Mouse (Mus musculus): ENCODE data around the gene Ccdc88b. TPM values are rescaled to one million over a fixed set of nuclear protein-coding genes. Genes with fewer than 3 reads are reported as not detected.
A peak's percentile ranks its signal among the peaks of the same experiment; 100 is the strongest.

Ccdc88b gene
- polyA plus RNA-seq, 1 experiment from 2014 or later = 1.6 TPM

GRCm38 (mm10) chr19:6892512-6892911 lies 34.5 kb upstream of the Ccdc88b start:
- 49% methylated on average over 4 of the region's 4 CpGs for WGBS
- no peak overlapping the region for H3K27ac ChIP-seq (ENCODE audit: low read length)
- no peak overlapping the region for H3K4me2 ChIP-seq (ENCODE audit: low read depth, low read length)
- ATAC-seq (ENCODE audit: low read depth) = no peak
- H3K9me3 ChIP-seq (ENCODE audit: control insufficient read depth, low read length) = no peaks in the 10 kb centered on the region
- no peaks in the 10 kb centered on the region for H3K36me3 ChIP-seq (ENCODE audit: control insufficient read depth, insufficient read depth, low read length)
- no peaks in the 10 kb centered on the region for H3K4me1 ChIP-seq (replicated peaks; ENCODE audit: control insufficient read depth, insufficient read depth, low read length)
- H3K9ac ChIP-seq (ENCODE audit: low read length) = no peak overlapping the region
- no peak overlapping the region for H3K4me3 ChIP-seq (ENCODE audit: low read length)
- H3K27me3 ChIP-seq (ENCODE audit: control insufficient read depth, insufficient read depth, low read depth, low read length) = no peaks in the 10 kb centered on the region

- Histone ChIP-seq H3K27me3 (ENCODE audit: control insufficient read depth, insufficient read depth, low read depth, low read length) (no peaks in the 10 kb centered on the region), H3K4me1 (replicated peaks; ENCODE audit: control insufficient read depth, insufficient read depth, low read length) (no peaks in the 10 kb centered on the region), H3K9me3 (ENCODE audit: control insufficient read depth, low read length) (peaks cover 7% of the 10 kb centered on the region), H3K36me3 (ENCODE audit: control insufficient read depth, insufficient read depth, low read length) (no peaks in the 10 kb centered on the region), H3K27ac (ENCODE audit: low read length) (no peak overlapping the region), H3K4me2 (ENCODE audit: low read depth, low read length) (no peak overlapping the region), H3K4me3 (ENCODE audit: low read length) (no peak overlapping the region), H3K9ac (ENCODE audit: low read length) (no peak overlapping the region)
- no peak for ATAC-seq (ENCODE audit: low read depth)
- 74% methylated on average over 4 of the region's 4 CpGs for WGBS
Measured at GRCm38 (mm10) chr19:6877965-6878364, 20.0 kb upstream of the Ccdc88b start.

- no peak for ATAC-seq (ENCODE audit: low read depth)
Measured at GRCm38 (mm10) chr19:6876799-6877198, 18.8 kb upstream of the Ccdc88b start.

GRCm38 (mm10) chr19:6875834-6876233 lies 17.8 kb upstream of the Ccdc88b start:
- 81% methylated on average over 6 of the region's 6 CpGs for WGBS
- ATAC-seq (ENCODE audit: low read depth) = no peak
- H3K4me1 ChIP-seq (replicated peaks; ENCODE audit: control insufficient read depth, insufficient read depth, low read length) = no peaks in the 10 kb centered on the region

More at GRCm38 (mm10) chr19:6876799-6877198, 18.8 kb upstream of the Ccdc88b start:
- Histone ChIP-seq H3K9me3 (ENCODE audit: control insufficient read depth, low read length) (peaks cover 7% of the 10 kb centered on the region), H3K27ac (ENCODE audit: low read length) (no peak overlapping the region), H3K4me2 (ENCODE audit: low read depth, low read length) (no peak overlapping the region), H3K9ac (ENCODE audit: low read length) (no peak overlapping the region), H3K4me3 (ENCODE audit: low read length) (no peak overlapping the region), H3K36me3 (ENCODE audit: control insufficient read depth, insufficient read depth, low read length) (no peaks in the 10 kb centered on the region), H3K4me1 (replicated peaks; ENCODE audit: control insufficient read depth, insufficient read depth, low read length) (no peaks in the 10 kb centered on the region), H3K27me3 (ENCODE audit: control insufficient read depth, insufficient read depth, low read depth, low read length) (no peaks in the 10 kb centered on the region)

GRCm38 (mm10) chr19:6874257-6874656 lies 16.2 kb upstream of the Ccdc88b start:
- H3K27me3 ChIP-seq (ENCODE audit: control insufficient read depth, insufficient read depth, low read depth, low read length) = no peaks in the 10 kb centered on the region
- 78% methylated on average over 1 of the region's 1 CpGs for WGBS
- H3K27ac ChIP-seq (ENCODE audit: low read length) = no peak overlapping the region
- no peak overlapping the region for H3K4me3 ChIP-seq (ENCODE audit: low read length)
- no peaks in the 10 kb centered on the region for H3K4me1 ChIP-seq (replicated peaks; ENCODE audit: control insufficient read depth, insufficient read depth, low read length)
- no peak for ATAC-seq (ENCODE audit: low read depth)
- no peaks in the 10 kb centered on the region for H3K9me3 ChIP-seq (ENCODE audit: control insufficient read depth, low read length)
- no peak overlapping the region for H3K9ac ChIP-seq (ENCODE audit: low read length)
- H3K4me2 ChIP-seq (ENCODE audit: low read depth, low read length) = no peak overlapping the region
- no peaks in the 10 kb centered on the region for H3K36me3 ChIP-seq (ENCODE audit: control insufficient read depth, insufficient read depth, low read length)

More at GRCm38 (mm10) chr19:6875834-6876233, 17.8 kb upstream of the Ccdc88b start:
- H3K27ac ChIP-seq (ENCODE audit: low read length) = no peak overlapping the region
- no peaks in the 10 kb centered on the region for H3K27me3 ChIP-seq (ENCODE audit: control insufficient read depth, insufficient read depth, low read depth, low read length)
- H3K36me3 ChIP-seq (ENCODE audit: control insufficient read depth, insufficient read depth, low read length) = no peaks in the 10 kb centered on the region
- no peak overlapping the region for H3K4me2 ChIP-seq (ENCODE audit: low read depth, low read length)
- H3K4me3 ChIP-seq (ENCODE audit: low read length) = no peak overlapping the region
- H3K9me3 ChIP-seq (ENCODE audit: control insufficient read depth, low read length) = peaks cover 7% of the 10 kb centered on the region
- no peak overlapping the region for H3K9ac ChIP-seq (ENCODE audit: low read length)

GRCm38 (mm10) chr19:6872701-6873100 lies 14.7 kb upstream of the Ccdc88b start:
- H3K4me2 ChIP-seq (ENCODE audit: low read depth, low read length) = no peak overlapping the region
- H3K4me1 ChIP-seq (replicated peaks; ENCODE audit: control insufficient read depth, insufficient read depth, low read length) = no peaks in the 10 kb centered on the region
- H3K9ac ChIP-seq (ENCODE audit: low read length) = no peak overlapping the region
- H3K36me3 ChIP-seq (ENCODE audit: control insufficient read depth, insufficient read depth, low read length) = no peaks in the 10 kb centered on the region
- no peaks in the 10 kb centered on the region for H3K27me3 ChIP-seq (ENCODE audit: control insufficient read depth, insufficient read depth, low read depth, low read length)
- no peak overlapping the region for H3K4me3 ChIP-seq (ENCODE audit: low read length)
- H3K27ac ChIP-seq (ENCODE audit: low read length) = no peak overlapping the region
- ATAC-seq (ENCODE audit: low read depth) = no peak
- WGBS = 67% methylated on average over 3 of the region's 3 CpGs
- H3K9me3 ChIP-seq (ENCODE audit: control insufficient read depth, low read length) = no peaks in the 10 kb centered on the region

- Histone ChIP-seq H3K27me3 (ENCODE audit: control insufficient read depth, insufficient read depth, low read depth, low read length) (no peaks in the 10 kb centered on the region), H3K4me2 (ENCODE audit: low read depth, low read length) (no peak overlapping the region), H3K9me3 (ENCODE audit: control insufficient read depth, low read length) (no peaks in the 10 kb centered on the region), H3K9ac (ENCODE audit: low read length) (no peak overlapping the region), H3K36me3 (ENCODE audit: control insufficient read depth, insufficient read depth, low read length) (no peaks in the 10 kb centered on the region), H3K27ac (ENCODE audit: low read length) (no peak overlapping the region), H3K4me3 (ENCODE audit: low read length) (no peak overlapping the region), H3K4me1 (replicated peaks; ENCODE audit: control insufficient read depth, insufficient read depth, low read length) (no peaks in the 10 kb centered on the region)
- ATAC-seq (ENCODE audit: low read depth) = peak; percentile 34; the same call in 1 of the 2 replicates
- 59% methylated on average over 5 of the region's 5 CpGs for WGBS
Measured at GRCm38 (mm10) chr19:6871574-6872271, 13.7 kb upstream of the Ccdc88b start.

GRCm38 (mm10) chr19:6869355-6869754 lies 11.3 kb upstream of the Ccdc88b start:
- Histone ChIP-seq H3K4me1 (replicated peaks; ENCODE audit: control insufficient read depth, insufficient read depth, low read length) (no peaks in the 10 kb centered on the region), H3K9me3 (ENCODE audit: control insufficient read depth, low read length) (no peaks in the 10 kb centered on the region), H3K27me3 (ENCODE audit: control insufficient read depth, insufficient read depth, low read depth, low read length) (no peaks in the 10 kb centered on the region), H3K9ac (ENCODE audit: low read length) (peak overlapping the region; percentile 33), H3K36me3 (ENCODE audit: control insufficient read depth, insufficient read depth, low read length) (no peaks in the 10 kb centered on the region), H3K27ac (ENCODE audit: low read length) (no peak overlapping the region), H3K4me2 (ENCODE audit: low read depth, low read length) (peak overlapping the region; percentile 55), H3K4me3 (ENCODE audit: low read length) (peak overlapping the region; percentile 39)
- 0% methylated on average over 5 of the region's 5 CpGs for WGBS
- peak; percentile 84 for ATAC-seq (ENCODE audit: low read depth)

- H3K9ac ChIP-seq (ENCODE audit: low read length) = no peak overlapping the region
- 89% methylated on average over 4 of the region's 4 CpGs for WGBS
- no peaks in the 10 kb centered on the region for H3K9me3 ChIP-seq (ENCODE audit: control insufficient read depth, low read length)
- no peak overlapping the region for H3K4me3 ChIP-seq (ENCODE audit: low read length)
- no peak overlapping the region for H3K4me2 ChIP-seq (ENCODE audit: low read depth, low read length)
- no peak for ATAC-seq (ENCODE audit: low read depth)
- no peaks in the 10 kb centered on the region for H3K36me3 ChIP-seq (ENCODE audit: control insufficient read depth, insufficient read depth, low read length)
- H3K27ac ChIP-seq (ENCODE audit: low read length) = no peak overlapping the region
- no peaks in the 10 kb centered on the region for H3K4me1 ChIP-seq (replicated peaks; ENCODE audit: control insufficient read depth, insufficient read depth, low read length)
- H3K27me3 ChIP-seq (ENCODE audit: control insufficient read depth, insufficient read depth, low read depth, low read length) = no peaks in the 10 kb centered on the region
Measured at GRCm38 (mm10) chr19:6861451-6861850, 3.4 kb upstream of the Ccdc88b start.

Measured in lung, embryonic 16.5 days (tissue).